Mouse (Mus musculus) kidney, postnatal 25 days (tissue): Measurements from ENCODE around the gene Smarca1.

Experiments
- DNase-seq, 2 experiments: peaks; one replicate each; pipeline ENCODE4 v3.0.0; 2021; ENCODE audit warnings: mixed read lengths in 2 of 2

Smarca1 gene

DNA sequence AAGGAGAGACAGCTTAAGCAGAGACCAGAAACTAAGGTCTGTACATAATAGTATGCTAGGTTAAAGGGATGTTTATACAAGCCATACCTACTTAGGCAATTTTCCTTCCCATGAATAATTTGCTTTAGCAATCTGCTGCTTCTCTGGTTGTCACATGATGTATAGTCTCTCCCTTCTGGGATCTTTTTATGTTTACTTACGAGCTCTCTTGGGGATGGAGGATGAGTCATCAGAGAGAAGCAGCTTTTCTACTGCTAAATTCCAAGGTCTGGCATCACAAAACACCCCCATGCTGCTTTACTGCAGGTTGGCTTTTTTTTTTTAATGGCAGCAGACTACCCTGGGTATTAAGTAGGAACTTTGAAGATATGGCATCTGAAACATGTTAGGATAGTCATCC, 132.6 kb downstream of the Smarca1 start:
- no peak for DNase-seq
